In the genomic region with DNA sequence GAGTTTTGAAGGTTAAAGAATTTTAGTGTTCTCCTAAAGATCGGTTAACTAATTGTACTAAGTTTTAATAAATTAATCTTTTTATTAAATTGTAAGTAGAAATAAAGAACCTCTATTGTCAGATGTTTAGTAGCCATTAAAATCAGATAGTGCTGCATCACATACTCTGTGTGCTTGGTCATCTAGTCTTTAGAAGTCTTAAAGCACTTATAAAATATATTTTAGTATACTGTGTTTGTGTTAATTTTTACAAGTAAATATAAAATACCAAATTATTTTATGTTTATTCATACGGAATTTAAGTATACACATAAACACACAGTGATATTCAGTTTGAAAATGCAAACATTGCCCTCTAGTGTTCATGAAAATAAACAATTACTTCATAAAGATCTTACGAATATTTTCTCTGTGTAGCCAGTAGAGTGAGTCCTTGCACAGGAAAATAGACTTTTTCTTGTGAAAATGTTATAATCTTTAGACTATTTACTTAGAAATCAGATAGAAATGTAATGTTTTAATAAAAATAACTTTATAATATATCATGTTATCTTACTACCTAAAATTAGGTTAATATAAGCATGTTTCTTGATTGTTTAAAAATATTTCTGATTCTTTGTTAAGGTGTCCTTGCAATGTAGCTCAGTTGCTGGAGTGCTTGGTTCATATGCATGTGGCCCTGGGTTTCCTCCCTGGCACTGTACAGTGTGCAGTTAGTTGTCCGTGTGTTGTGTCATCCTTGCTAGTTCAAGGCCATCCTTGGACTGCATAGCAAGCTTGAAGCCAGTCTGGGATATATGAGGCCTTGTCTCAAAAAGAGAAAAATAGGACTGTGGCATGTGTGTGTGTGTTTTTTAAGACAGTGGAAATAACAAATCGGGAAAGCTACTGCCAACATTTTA, we compare ENCODE assay signal across 9 mouse cellular contexts. TPM values are rescaled to one million over a fixed set of nuclear protein-coding genes. Genes with fewer than 3 reads are reported as not detected.
DNase-seq lines count a peak whose midpoint lies in the region; ATAC-seq lines count a peak whose summit lies in the region.
"Had no signal": no experiment of that assay in that cellular context is flagged by ENCODE, and none has a peak within 500 bp of the region (broad histone marks: within the 10 kb centered on the region; RNA-seq: fewer than 3 reads in every experiment).

No protein-coding gene starts in this region.

- ATAC-seq in inflammation-experienced regulatory T-cells, adult 6 months = peak; percentile 80

- peak; percentile 13 for DNase-seq in embryo, embryonic 10 days (ENCODE audit: low spot score)
- DNase-seq in embryo, embryonic 9.5 days (ENCODE audit: extremely low spot score) = no peak
- DNase-seq in ovary, adult 18-20 months (ENCODE audit: low spot score) = peak; percentile 11
- DNase-seq in ovary, postnatal 14 days (ENCODE audit: low spot score) = no peak
- no peak for DNase-seq in yolk sac, embryonic 10.5 days (ENCODE audit: low spot score)
- no peak for DNase-seq in urinary bladder, adult 18-20 months (ENCODE audit: low spot score in 2 of 2)
- no peak for DNase-seq in thymus, postnatal 14 days
- DNase-seq: thymus, postnatal 25 days had no signal

RNA-seq across cellular contexts. Expression of a gene that starts 13.1 kb away (rescaled TPM):
- 10 to 100 TPM; 14.9 to 24.3 (median 16.8) TPM for polyA plus RNA-seq in inflammation-experienced regulatory T-cells, adult 6 months (2017; shearing (Covaris generic))

RNA-seq across cellular contexts. Expression of a gene that starts 13.5 kb away (rescaled TPM):
- 100 to 1,000 TPM; 147 to 212 (median 167) TPM for polyA plus RNA-seq in inflammation-experienced regulatory T-cells, adult 6 months (2017; shearing (Covaris generic))

Comparison
In these comparisons a context has a peak if more than half of its experiments do, and no peak if none do; other contexts are left out.
1. DNase-seq: peak in embryo, embryonic 10 days (single experiment) and ovary, adult 18-20 months (single experiment); none in embryo, embryonic 9.5 days (single experiment), ovary, postnatal 14 days (single experiment), yolk sac, embryonic 10.5 days (single experiment), urinary bladder, adult 18-20 months (0 of 2) and thymus, postnatal 14 days (single experiment).